Mouse (Mus musculus): ENCODE measurements around the gene Serpina1d.
"Not testable (repeated sequence)": the region's sequence is repeated elsewhere in the genome, so short reads cannot be mapped to it uniquely, and the experiment has no call there.

The Serpina1d gene

DNA sequence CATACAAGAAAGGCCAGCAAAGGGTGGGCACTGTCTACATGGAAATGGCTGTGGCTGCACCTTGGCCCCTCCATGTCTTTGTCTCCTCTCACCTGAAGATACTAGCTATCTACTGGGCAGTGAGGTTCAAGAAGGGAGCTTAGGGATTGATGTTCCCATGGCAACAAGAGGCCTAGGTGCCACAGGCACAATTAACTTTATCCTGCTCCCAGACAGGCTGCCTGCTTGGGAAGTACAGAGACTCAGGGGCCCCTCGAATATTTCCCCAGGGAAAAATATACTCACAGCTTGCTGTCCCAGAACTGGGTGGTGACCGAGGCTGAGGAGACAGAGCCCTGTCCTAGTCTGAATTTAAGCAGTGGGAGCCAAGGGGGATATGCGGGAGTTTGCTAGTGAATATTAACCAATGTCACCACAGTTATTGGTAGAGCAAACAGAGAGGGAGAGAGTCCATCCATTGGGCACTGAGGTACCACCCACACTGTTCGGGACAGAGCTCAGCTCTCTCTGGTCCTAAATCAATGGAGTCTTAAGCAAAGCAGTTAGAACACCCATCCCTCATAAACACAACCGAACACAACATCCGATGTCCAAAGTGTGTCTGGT is at the start of gene Serpina1d:
Gene Serpina1d, minus strand, starts transcription at position 347 of the 606 bp plus-strand sequence.
- not testable (repeated sequence) for DNase-seq (ENCODE audit: low read depth)

DNA sequence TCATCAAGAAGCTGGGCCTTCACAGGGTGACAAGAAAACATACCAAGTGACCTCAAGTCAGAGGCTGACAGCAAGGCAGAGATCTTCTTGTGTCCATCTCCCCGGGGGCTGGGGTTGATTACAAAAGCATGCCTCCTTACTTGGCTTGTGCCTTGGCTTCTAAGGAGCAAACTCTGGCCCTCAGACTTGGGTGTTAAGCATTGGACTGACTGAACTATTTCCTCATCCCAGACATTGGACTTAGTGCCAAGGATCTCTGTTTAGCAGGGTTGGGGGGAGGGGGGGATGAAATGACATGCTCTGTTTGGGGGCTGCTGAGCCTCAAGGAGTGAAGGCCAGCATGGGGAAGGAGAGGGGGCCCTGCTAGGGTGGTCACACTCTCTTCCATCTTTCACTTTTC is 2.8 kb downstream of the Serpina1d start:
- DNase-seq (ENCODE audit: low read depth) = not testable (repeated sequence)

DNA sequence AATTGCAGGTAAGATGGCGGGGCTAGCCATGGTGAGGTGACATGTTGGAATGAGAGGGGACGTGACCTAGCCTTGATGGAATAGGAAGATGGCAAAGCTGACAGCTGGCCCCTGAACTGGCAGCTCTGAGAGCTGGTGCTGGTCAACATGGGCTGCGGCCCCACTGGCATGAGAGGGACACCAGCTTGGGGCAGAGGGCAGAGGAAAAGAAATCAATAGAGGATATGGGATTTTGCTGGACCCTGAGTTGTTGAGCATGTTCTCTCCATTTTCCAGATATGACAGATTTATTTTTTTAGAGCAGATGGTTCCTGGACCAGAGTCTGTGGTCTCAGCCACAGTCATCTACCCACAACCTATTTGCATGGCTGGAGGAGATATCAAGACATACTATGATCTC is 10.3 kb downstream of the Serpina1d start:
- DNase-seq (ENCODE audit: low read depth) = not testable (repeated sequence)

DNA sequence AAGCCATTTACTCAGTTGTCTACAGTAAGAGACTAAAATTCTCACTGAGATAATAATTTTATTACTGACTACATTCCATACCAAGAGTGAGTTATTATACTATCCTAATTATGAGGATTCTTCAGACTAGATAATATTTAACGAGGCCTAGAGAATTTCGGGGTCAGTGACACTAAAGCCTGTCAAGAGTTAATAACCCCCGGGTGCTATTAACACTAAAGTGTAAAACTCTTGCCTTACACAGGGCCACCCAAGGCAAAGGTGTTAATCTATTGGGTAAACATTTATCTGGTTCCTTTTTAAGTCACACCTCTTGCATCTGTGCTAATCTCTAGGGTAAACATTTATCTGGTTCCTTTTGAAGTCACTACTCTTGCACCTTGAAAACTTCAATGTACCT is 13.1 kb downstream of the Serpina1d start:
- not testable (repeated sequence) for DNase-seq (ENCODE audit: low read depth)

DNA sequence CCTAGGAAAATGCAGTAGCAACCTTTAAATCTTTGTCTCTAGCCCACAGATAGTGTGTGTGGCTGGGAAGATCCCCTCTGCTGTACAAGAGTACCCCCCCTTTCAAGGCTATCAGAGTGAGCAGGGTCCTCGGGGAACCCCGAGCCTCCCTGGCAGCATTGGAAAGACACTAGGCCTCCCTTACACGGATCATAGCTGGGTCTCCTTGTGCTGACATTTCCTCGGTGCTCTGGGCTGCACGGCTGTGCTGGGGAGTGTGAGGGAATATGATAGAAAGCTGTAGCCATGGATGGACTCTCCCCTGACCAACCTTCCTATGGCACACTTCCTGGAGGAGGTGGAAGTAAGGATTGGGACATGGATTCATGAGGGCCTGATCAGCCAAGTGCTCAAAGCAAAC is 27.4 kb downstream of the Serpina1d start:
- not testable (repeated sequence) for DNase-seq (ENCODE audit: low read depth)

DNA sequence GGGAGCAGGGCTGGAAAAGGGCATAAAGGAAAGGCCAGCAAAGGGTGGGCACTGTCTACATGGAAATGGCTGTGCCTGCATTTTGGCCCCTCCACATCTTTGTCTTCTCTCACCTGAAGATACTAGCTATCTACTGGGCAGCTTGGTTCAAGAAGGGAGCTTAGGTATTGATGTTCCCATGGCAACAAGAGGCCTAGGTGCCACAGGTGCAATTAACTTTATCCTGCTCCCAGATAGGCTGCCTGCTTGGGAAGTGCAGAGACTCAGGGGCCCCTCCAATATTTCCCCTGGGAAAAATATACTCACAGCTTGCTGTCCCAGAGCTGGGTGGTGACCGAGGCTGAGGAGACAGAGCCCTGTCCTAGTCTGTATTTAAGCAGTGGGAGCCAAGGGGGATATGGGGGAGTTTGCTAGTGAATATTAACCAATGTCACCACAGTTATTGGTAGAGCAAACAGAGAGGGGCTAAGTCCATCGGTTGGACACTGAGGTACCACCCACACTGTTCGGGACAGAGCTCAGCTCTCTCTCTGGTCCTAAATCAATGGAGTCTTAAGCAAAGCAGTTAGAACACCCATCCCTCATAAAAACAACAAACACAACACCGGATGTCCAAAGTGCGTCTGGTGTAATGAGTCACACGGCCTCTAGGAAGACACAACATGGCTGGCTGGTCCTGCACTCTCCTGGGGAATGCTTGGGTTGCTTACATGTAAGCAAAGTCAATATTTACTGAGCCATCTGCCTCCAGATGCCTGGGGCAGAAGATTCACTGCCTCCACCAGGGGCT is 35.4 kb downstream of the Serpina1d start:
- not testable (repeated sequence) for DNase-seq (ENCODE audit: low read depth)

DNA sequence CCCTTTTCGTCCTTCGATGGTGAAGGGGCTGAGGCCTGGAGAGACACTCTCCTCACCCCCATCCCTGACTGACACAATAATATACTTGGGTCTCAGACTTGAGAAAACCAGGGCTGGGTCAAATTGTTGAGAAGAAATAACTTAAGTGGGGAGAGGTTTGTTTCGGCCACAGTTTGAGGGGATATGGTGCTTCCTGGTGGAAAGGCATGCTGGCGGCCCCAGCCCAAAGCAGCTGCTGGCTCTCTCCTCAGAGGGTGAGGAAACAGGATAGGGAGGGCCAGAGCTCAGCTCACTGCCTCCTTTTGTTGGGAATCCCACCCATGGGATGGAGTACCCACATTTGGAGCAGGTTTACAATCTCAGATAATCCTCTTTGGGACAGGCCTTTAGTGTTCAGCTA is 37.8 kb downstream of the Serpina1d start:
- not testable (repeated sequence) for DNase-seq (ENCODE audit: low read depth)

DNA sequence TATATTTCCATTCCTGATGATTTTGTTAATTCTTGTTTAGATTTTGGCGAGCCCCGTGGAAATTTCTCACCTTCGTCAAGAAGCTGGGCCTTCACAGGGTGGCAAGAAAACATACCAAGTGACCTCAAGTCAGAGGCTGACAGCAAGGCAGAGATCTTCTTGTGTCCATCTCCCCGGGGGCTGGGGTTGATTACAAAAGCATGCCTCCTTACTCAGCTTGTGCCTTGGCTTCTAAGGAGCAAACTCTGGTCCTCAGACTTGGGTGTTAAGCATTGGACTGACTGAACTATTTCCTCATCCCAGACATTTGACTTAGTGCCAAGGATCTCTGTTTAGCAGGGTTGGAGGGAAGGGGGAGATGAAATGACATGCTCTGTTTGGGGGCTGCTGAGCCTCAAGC is 38.3 kb downstream of the Serpina1d start:
- DNase-seq (ENCODE audit: low read depth) = not testable (repeated sequence)

All from c-Kit-positive CD71-negative TER-119-negative erythroid progenitor cells, embryonic 14.5 days (primary cell).